Mouse (Mus musculus): ENCODE results near the gene Fam117a.

- TF ChIP-seq CTCF (IDR thresholded peaks at IDR 0.05; ENCODE audit: low read depth) = no peak
- TF ChIP-seq EP300 (IDR thresholded peaks at IDR 0.05; ENCODE audit: low read depth) = no peak
Measured at GRCm38 (mm10) chr11:95371182-95371581, 34.4 kb downstream of the Fam117a start.
